Mouse (Mus musculus) macrophage (primary cell): ENCODE results near the gene Tnfaip2. TPM values are rescaled to one million over a fixed set of nuclear protein-coding genes. Genes with fewer than 3 reads are reported as not detected.
A peak's percentile ranks its signal among the peaks of the same experiment; 100 is the strongest.

Experiments
- H3K27ac ChIP-seq: fragments of 350-480 bp; formaldehyde crosslinking; 2 replicates; pipeline ENCODE4 v1.9.0; 2021
- H3K36me3 ChIP-seq: fragments of 350-480 bp; formaldehyde crosslinking; 2 replicates; pipeline ENCODE4 v1.9.0; 2021; ENCODE audit errors: inconsistent target
- H3K4me3 ChIP-seq: fragments of 350-480 bp; formaldehyde crosslinking; 2 replicates; pipeline ENCODE4 v1.9.0; 2021; ENCODE audit errors: inconsistent target
- H3K79me2 ChIP-seq: fragments of 350-480 bp; formaldehyde crosslinking; 2 replicates; pipeline ENCODE4 v1.9.0; 2021; ENCODE audit errors: inconsistent target
- WGBS: methylation state at CpG from one replicate; pipeline ENCODE4 v1.1.7; 2026; ENCODE audit warnings: inconsistent platforms; ENCODE audit not compliant: missing documents; 5-methylcytosine and 5-hydroxymethylcytosine counted together
- polyA plus RNA-seq: library from polyadenylated mRNA; stranded (reverse); fragments of 250-400 nt; gene quantifications from 3 replicates; pipeline ENCODE4 v1.2.4, GENCODE M21; 2018; ENCODE audit warnings: inconsistent platforms

The Tnfaip2 gene
- polyA plus RNA-seq, 1 experiment from 2014 or later: 289 TPM

GRCm38 (mm10) chr12:111422852-111423251 is 19.4 kb upstream of the Tnfaip2 start:
- Histone ChIP-seq H3K79me2 (no peaks in the 10 kb centered on the region), H3K27ac (no peak overlapping the region), H3K36me3 (no peaks in the 10 kb centered on the region), H3K4me3 (no peak overlapping the region)
- WGBS: 79% methylated on average over 5 of the region's 5 CpGs

- Histone ChIP-seq H3K36me3 (no peaks in the 10 kb centered on the region), H3K27ac (no peak overlapping the region), H3K4me3 (no peak overlapping the region), H3K79me2 (no peaks in the 10 kb centered on the region)
- 20% methylated on average over 43 of the region's 43 CpGs for WGBS
These were observed 18.6 kb upstream of the Tnfaip2 start for GRCm38 (mm10) chr12:111423570-111424129.

- Histone ChIP-seq H3K79me2 (no peaks in the 10 kb centered on the region), H3K27ac (no peak overlapping the region), H3K36me3 (no peaks in the 10 kb centered on the region), H3K4me3 (no peak overlapping the region)
- WGBS: 65% methylated on average over 9 of the region's 9 CpGs
These were observed 17.7 kb upstream of the Tnfaip2 start for GRCm38 (mm10) chr12:111424547-111424946.

- WGBS: 3% methylated on average over 14 of the region's 15 CpGs
- Histone ChIP-seq H3K4me3 (no peak overlapping the region), H3K27ac (no peak overlapping the region), H3K36me3 (no peaks in the 10 kb centered on the region), H3K79me2 (no peaks in the 10 kb centered on the region)
These were observed 17.0 kb upstream of the Tnfaip2 start for GRCm38 (mm10) chr12:111425258-111425657.

- no peaks in the 10 kb centered on the region for H3K79me2 ChIP-seq
- WGBS: 14% methylated on average over 26 of the region's 29 CpGs
- no peaks in the 10 kb centered on the region for H3K36me3 ChIP-seq
- H3K27ac ChIP-seq: no peak overlapping the region
- no peak overlapping the region for H3K4me3 ChIP-seq
These were observed 16.3 kb upstream of the Tnfaip2 start for GRCm38 (mm10) chr12:111425789-111426460.

GRCm38 (mm10) chr12:111427438-111428113 is 14.7 kb upstream of the Tnfaip2 start:
- H3K27ac ChIP-seq: no peak overlapping the region
- no peak overlapping the region for H3K4me3 ChIP-seq
- 90% methylated on average over 12 of the region's 12 CpGs for WGBS
- H3K79me2 ChIP-seq: no peaks in the 10 kb centered on the region
- no peaks in the 10 kb centered on the region for H3K36me3 ChIP-seq

GRCm38 (mm10) chr12:111428364-111428763 is 13.9 kb upstream of the Tnfaip2 start:
- Histone ChIP-seq H3K36me3 (no peaks in the 10 kb centered on the region), H3K27ac (no peak overlapping the region), H3K4me3 (no peak overlapping the region), H3K79me2 (no peaks in the 10 kb centered on the region)
- whole genome bisulfite sequencing: 83% methylated on average over 8 of the region's 8 CpGs

- Histone ChIP-seq H3K36me3 (no peaks in the 10 kb centered on the region), H3K27ac (peak overlapping the region; percentile 95)
These were observed 13.0 kb upstream of the Tnfaip2 start for GRCm38 (mm10) chr12:111428961-111429911.

GRCm38 (mm10) chr12:111430049-111430867 is 12.0 kb upstream of the Tnfaip2 start:
- Histone ChIP-seq H3K79me2 (no peaks in the 10 kb centered on the region), H3K27ac (peak overlapping the region; percentile 95), H3K36me3 (no peaks in the 10 kb centered on the region), H3K4me3 (peak overlapping the region; percentile 24)
- WGBS: 8% methylated on average over 27 of the region's 27 CpGs

More at GRCm38 (mm10) chr12:111428961-111429911, 13.0 kb upstream of the Tnfaip2 start:
- WGBS: 14% methylated on average over 35 of the region's 40 CpGs
- H3K79me2 ChIP-seq: no peaks in the 10 kb centered on the region
- H3K4me3 ChIP-seq: peak overlapping the region; percentile 24

- Histone ChIP-seq H3K4me3 (no peak overlapping the region), H3K79me2 (no peaks in the 10 kb centered on the region), H3K36me3 (no peaks in the 10 kb centered on the region), H3K27ac (peak overlapping the region; percentile 95)
- 74% methylated on average over 14 of the region's 14 CpGs for WGBS
These were observed 11.1 kb upstream of the Tnfaip2 start for GRCm38 (mm10) chr12:111430868-111431817.

- Histone ChIP-seq H3K79me2 (no peaks in the 10 kb centered on the region), H3K4me3 (no peak overlapping the region), H3K27ac (peak overlapping the region; percentile 95; the same call in 1 of the 2 replicates), H3K36me3 (no peaks in the 10 kb centered on the region)
- WGBS: 25% methylated on average over 4 of the region's 4 CpGs
These were observed 10.2 kb upstream of the Tnfaip2 start for GRCm38 (mm10) chr12:111432097-111432496.

GRCm38 (mm10) chr12:111432751-111433331 is 9.4 kb upstream of the Tnfaip2 start:
- no peak overlapping the region for H3K4me3 ChIP-seq
- no peaks in the 10 kb centered on the region for H3K79me2 ChIP-seq
- H3K36me3 ChIP-seq: no peaks in the 10 kb centered on the region
- 43% methylated on average over 4 of the region's 5 CpGs for WGBS
- 0 out of 2 replicates have a peak overlapping the region, but pooled peaks have one; percentile 95 for H3K27ac ChIP-seq
